Mouse (Mus musculus) lung, postnatal 36 days (tissue): ENCODE results near the gene Myh13.

Experiments
- DNase-seq: peaks from one replicate; pipeline ENCODE4 v3.0.0; 2022; ENCODE audit warnings: mixed read lengths

Gene Myh13

GRCm38 (mm10) chr11:67390679-67391384, 69.4 kb downstream of the Myh13 start:
- DNase-seq, result peak; percentile 42

GRCm38 (mm10) chr11:67392369-67392768, 70.9 kb downstream of the Myh13 start:
- no peak for DNase-seq

GRCm38 (mm10) chr11:67400956-67401355, 79.5 kb downstream of the Myh13 start:
- no peak for DNase-seq

GRCm38 (mm10) chr11:67414346-67414940, 93.0 kb downstream of the Myh13 start:
- no peak for DNase-seq
